Mouse (Mus musculus): ENCODE measurements around the gene Fam173a. TPM values are rescaled to one million over a fixed set of nuclear protein-coding genes. Genes with fewer than 3 reads are reported as not detected.

Fam173a gene
- 47.9 and 51.1 TPM in 2 replicates for total RNA-seq (2017)

- peak; percentile 62 for ATAC-seq (replicated peaks; ENCODE audit: low read depth, poor library complexity, severe bottlenecking)
Measured at GRCm38 (mm10) chr17:25792615-25793014, at the start of gene Fam173a. TSS of gene Fam173a (minus strand) at chr17:25792901.

GRCm38 (mm10) chr17:25841117-25841880, 48.6 kb upstream of the Fam173a start, which contains the start of gene Gm20683:
TSS of gene Gm20683 (minus strand) at chr17:25841763.
- ATAC-seq (replicated peaks; ENCODE audit: low read depth, poor library complexity, severe bottlenecking), result no peak

- no peak for ATAC-seq (replicated peaks; ENCODE audit: low read depth, poor library complexity, severe bottlenecking)
Measured at GRCm38 (mm10) chr17:25840519-25840918, 47.8 kb upstream of the Fam173a start.

- ATAC-seq (replicated peaks; ENCODE audit: low read depth, poor library complexity, severe bottlenecking), result no peak
Measured at GRCm38 (mm10) chr17:25839455-25840235, 46.9 kb upstream of the Fam173a start.

GRCm38 (mm10) chr17:25838904-25839303, 46.2 kb upstream of the Fam173a start:
- no peak for ATAC-seq (replicated peaks; ENCODE audit: low read depth, poor library complexity, severe bottlenecking)

- no peak for ATAC-seq (replicated peaks; ENCODE audit: low read depth, poor library complexity, severe bottlenecking)
Measured at GRCm38 (mm10) chr17:25837533-25837932, 44.8 kb upstream of the Fam173a start.

- peak; percentile 17; the same call in 1 of the 2 replicates for ATAC-seq (replicated peaks; ENCODE audit: low read depth, poor library complexity, severe bottlenecking)
Measured at GRCm38 (mm10) chr17:25837076-25837410, 44.3 kb upstream of the Fam173a start, which contains the start of gene Rhbdl1. TSS of gene Rhbdl1 (minus strand) at chr17:25837295.

GRCm38 (mm10) chr17:25836397-25837075, 43.8 kb upstream of the Fam173a start:
- no peak for ATAC-seq (replicated peaks; ENCODE audit: low read depth, poor library complexity, severe bottlenecking)

- no peak for ATAC-seq (replicated peaks; ENCODE audit: low read depth, poor library complexity, severe bottlenecking)
Measured at GRCm38 (mm10) chr17:25835816-25836215, 43.1 kb upstream of the Fam173a start.

- ATAC-seq (replicated peaks; ENCODE audit: low read depth, poor library complexity, severe bottlenecking), result no peak
Measured at GRCm38 (mm10) chr17:25835301-25835700, 42.6 kb upstream of the Fam173a start.

- no peak for ATAC-seq (replicated peaks; ENCODE audit: low read depth, poor library complexity, severe bottlenecking)
Measured at GRCm38 (mm10) chr17:25834595-25835222, 42.0 kb upstream of the Fam173a start.

- no peak for ATAC-seq (replicated peaks; ENCODE audit: low read depth, poor library complexity, severe bottlenecking)
Measured at GRCm38 (mm10) chr17:25833961-25834594, 41.4 kb upstream of the Fam173a start.

GRCm38 (mm10) chr17:25833291-25833663, 40.6 kb upstream of the Fam173a start, which contains the start of gene Stub1:
TSS of gene Stub1 (minus strand) at chr17:25833404.
- peak; percentile 36 for ATAC-seq (replicated peaks; ENCODE audit: low read depth, poor library complexity, severe bottlenecking)

GRCm38 (mm10) chr17:25832436-25833290, 40.0 kb upstream of the Fam173a start:
- peak; percentile 77 for ATAC-seq (replicated peaks; ENCODE audit: low read depth, poor library complexity, severe bottlenecking)

- no peak for ATAC-seq (replicated peaks; ENCODE audit: low read depth, poor library complexity, severe bottlenecking)
Measured at GRCm38 (mm10) chr17:25831451-25832281, 39.0 kb upstream of the Fam173a start.

- no peak for ATAC-seq (replicated peaks; ENCODE audit: low read depth, poor library complexity, severe bottlenecking)
Measured at GRCm38 (mm10) chr17:25830806-25831431, 38.2 kb upstream of the Fam173a start.

- no peak for ATAC-seq (replicated peaks; ENCODE audit: low read depth, poor library complexity, severe bottlenecking)
Measured at GRCm38 (mm10) chr17:25830200-25830753, 37.6 kb upstream of the Fam173a start.
